Mouse (Mus musculus): ENCODE results near the gene Ifi209. TPM values are rescaled to one million over a fixed set of nuclear protein-coding genes. Genes with fewer than 3 reads are reported as not detected.
"Not testable (repeated sequence)": the region's sequence is repeated elsewhere in the genome, so short reads cannot be mapped to it uniquely, and the experiment has no call there.

Ifi209 gene
- under 1 TPM; 0.24 to 0.30 TPM for total RNA-seq (2021)

- intact Hi-C loops (cut with DNase I), result not testable (repeated sequence)
- DNase-seq, result peak in 1 of 2 experiments; percentile 1
These were observed at the start of gene Ifi209 for GRCm38 (mm10) chr1:173630622-173631021. Ifi209 (plus strand) TSS chr1:173630917.

GRCm38 (mm10) chr1:173589698-173590097 is 41.0 kb upstream of the Ifi209 start:
- intact Hi-C loops (cut with DNase I); DNase-seq: not testable (repeated sequence)

- DNase-seq; intact Hi-C loops (cut with DNase I): not testable (repeated sequence)
These were observed 31.8 kb upstream of the Ifi209 start, which contains the start of gene Ifi213 for GRCm38 (mm10) chr1:173598838-173599494. Ifi213 (minus strand) TSS chr1:173599274.

- intact Hi-C loops (cut with DNase I), result not testable (repeated sequence)
These were observed 20.4 kb upstream of the Ifi209 start for GRCm38 (mm10) chr1:173610291-173610690.

GRCm38 (mm10) chr1:173622216-173622615 is 8.5 kb upstream of the Ifi209 start:
- not testable (repeated sequence) for DNase-seq

More at GRCm38 (mm10) chr1:173610291-173610690, 20.4 kb upstream of the Ifi209 start:
- not testable (repeated sequence) for DNase-seq

GRCm38 (mm10) chr1:173624052-173624451 is 6.7 kb upstream of the Ifi209 start:
- intact Hi-C loops (cut with DNase I), result no loop called here
- no peak for DNase-seq

More at GRCm38 (mm10) chr1:173622216-173622615, 8.5 kb upstream of the Ifi209 start:
- intact Hi-C loops (cut with DNase I), result not testable (repeated sequence)

- DNase-seq, result no peak
- intact Hi-C loops (cut with DNase I), result no loop called here
These were observed 4.0 kb upstream of the Ifi209 start for GRCm38 (mm10) chr1:173626686-173627085.

- intact Hi-C loops (cut with DNase I), result no loop called here
- DNase-seq, result no peak
These were observed 3.4 kb downstream of the Ifi209 start for GRCm38 (mm10) chr1:173633969-173634645.

- intact Hi-C loops (cut with DNase I), result no loop called here
- DNase-seq, result no peak
These were observed 14.7 kb downstream of the Ifi209 start for GRCm38 (mm10) chr1:173645393-173645792.

GRCm38 (mm10) chr1:173657973-173658372 is 27.3 kb downstream of the Ifi209 start:
- no peak for DNase-seq
- intact Hi-C loops (cut with DNase I), result no loop called here

GRCm38 (mm10) chr1:173673458-173674097 is 42.9 kb downstream of the Ifi209 start, which contains the start of gene Ifi208:
Ifi208 (plus strand) TSS chr1:173673675.
- intact Hi-C loops (cut with DNase I); DNase-seq: not testable (repeated sequence)

- intact Hi-C loops (cut with DNase I); DNase-seq: not testable (repeated sequence)
These were observed 47.9 kb downstream of the Ifi209 start for GRCm38 (mm10) chr1:173678605-173679004.

- DNase-seq, result no peak
- intact Hi-C loops (cut with DNase I), result no loop called here
These were observed 63.6 kb downstream of the Ifi209 start for GRCm38 (mm10) chr1:173694270-173694669.

Small RNAs within 50 kb of the gene (microRNA-seq; reads per million reads assigned to microRNA genes)
- 0 reads per million in 2 experiments for gene Gm44339

Other genes with a start within 250 kb of the Ifi209 start
- gene Ifi206, start 139.9 kb upstream of the Ifi209 start, total RNA-seq (2021), result under 1 TPM; 0.07 to 0.12 TPM
- gene Ifi214, start 95.0 kb upstream of the Ifi209 start, total RNA-seq (2021), result not detected
- gene Ifi213, start 31.6 kb upstream of the Ifi209 start, total RNA-seq (2021), result under 1 TPM in 1 of 2 experiments, not detected in 1; 0.10 TPM
- under 1 TPM; 0.10 to 0.12 TPM for gene Ifi208, start 42.8 kb downstream of the Ifi209 start, total RNA-seq (2021)
- gene Ifi207, start 110.8 kb downstream of the Ifi209 start, total RNA-seq (2021), result 1 to 10 TPM in 1 of 2 experiments, under 1 TPM in 1; 0.99 to 1.7 TPM
- gene Ifi204, start 136.0 kb downstream of the Ifi209 start, total RNA-seq (2021), result 1 to 10 TPM; 1.2 to 1.5 TPM

Measured in heart, postnatal 10 days (tissue).